Mouse (Mus musculus) brown adipose tissue, adult 24 weeks (tissue): Measurements from ENCODE around the gene Angel2. TPM values are rescaled to one million over a fixed set of nuclear protein-coding genes. Genes with fewer than 3 reads are reported as not detected.
"Not testable (repeated sequence)": the region's sequence is repeated elsewhere in the genome, so short reads cannot be mapped to it uniquely, and the experiment has no call there.

ENCODE experiments used
- H3K27ac ChIP-seq: fragments of 200-500 bp; replicated peaks from 2 replicates; pipeline ENCODE4 v1.5.1; 2012; ENCODE audit warnings: low read depth, mild to moderate bottlenecking, low read length
- H3K4me1 ChIP-seq: fragments of 200-500 bp; 2 replicates; pipeline ENCODE4 v1.6.1; 2012; ENCODE audit warnings: low read length, mixed read lengths; ENCODE audit not compliant: control insufficient read depth, insufficient read depth, insufficient read length
- H3K4me3 ChIP-seq: fragments of 200-500 bp; 2 replicates; pipeline ENCODE4 v1.5.1; 2012; ENCODE audit warnings: low read depth, mild to moderate bottlenecking, low read length, moderate library complexity; ENCODE audit not compliant: insufficient read depth
- polyA plus RNA-seq: library from polyadenylated mRNA; stranded (reverse); fragments of >200 nt; gene quantifications from 2 replicates; pipeline ENCODE4 v1.2.4, GENCODE M21; 2012; ENCODE audit not compliant: missing spikeins, insufficient read depth, insufficient read length

Angel2 gene
- polyA plus RNA-seq, result 25.8 and 28.7 TPM in 2 replicates

- not testable (repeated sequence) for H3K4me1 ChIP-seq, H3K4me3 ChIP-seq, H3K27ac ChIP-seq
Measured at GRCm38 (mm10) chr1:190924812-190925211, at the start of gene Angel2. TSS of gene Angel2 (plus strand) at chr1:190925112.

- H3K27ac ChIP-seq, result no peak overlapping the region
Measured at GRCm38 (mm10) chr1:190875751-190876150, 49.2 kb upstream of the Angel2 start.

GRCm38 (mm10) chr1:190880638-190881037 lies 44.3 kb upstream of the Angel2 start:
- Histone ChIP-seq H3K4me1 (no peaks in the 10 kb centered on the region), H3K27ac (no peak overlapping the region), H3K4me3 (no peak overlapping the region)

More at GRCm38 (mm10) chr1:190875751-190876150, 49.2 kb upstream of the Angel2 start:
- no peaks in the 10 kb centered on the region for H3K4me1 ChIP-seq
- no peak overlapping the region for H3K4me3 ChIP-seq

GRCm38 (mm10) chr1:190881422-190881821 lies 43.5 kb upstream of the Angel2 start:
- Histone ChIP-seq H3K4me3 (no peak overlapping the region), H3K27ac (no peak overlapping the region), H3K4me1 (no peaks in the 10 kb centered on the region)

- no peaks in the 10 kb centered on the region for H3K4me1 ChIP-seq
- no peak overlapping the region for H3K27ac ChIP-seq
- no peak overlapping the region for H3K4me3 ChIP-seq
Measured at GRCm38 (mm10) chr1:190886014-190886413, 38.9 kb upstream of the Angel2 start.

- H3K4me3 ChIP-seq, result no peak overlapping the region
- H3K4me1 ChIP-seq, result no peaks in the 10 kb centered on the region
- H3K27ac ChIP-seq, result no peak overlapping the region
Measured at GRCm38 (mm10) chr1:190888031-190888430, 36.9 kb upstream of the Angel2 start.

GRCm38 (mm10) chr1:190888646-190889045 lies 36.3 kb upstream of the Angel2 start:
- no peak overlapping the region for H3K27ac ChIP-seq
- H3K4me1 ChIP-seq, result no peaks in the 10 kb centered on the region
- H3K4me3 ChIP-seq, result no peak overlapping the region

GRCm38 (mm10) chr1:190893559-190894167 lies 31.2 kb upstream of the Angel2 start:
- no peak overlapping the region for H3K27ac ChIP-seq
- no peak overlapping the region for H3K4me3 ChIP-seq
- H3K4me1 ChIP-seq, result no peaks in the 10 kb centered on the region

- no peak overlapping the region for H3K4me3 ChIP-seq
- no peak overlapping the region for H3K27ac ChIP-seq
- H3K4me1 ChIP-seq, result no peaks in the 10 kb centered on the region
Measured at GRCm38 (mm10) chr1:190898186-190898585, 26.7 kb upstream of the Angel2 start.

GRCm38 (mm10) chr1:190898899-190899575 lies 25.9 kb upstream of the Angel2 start:
- no peak overlapping the region for H3K4me3 ChIP-seq
- no peaks in the 10 kb centered on the region for H3K4me1 ChIP-seq
- H3K27ac ChIP-seq, result no peak overlapping the region

- Histone ChIP-seq H3K4me1 (no peaks in the 10 kb centered on the region), H3K4me3 (no peak overlapping the region), H3K27ac (no peak overlapping the region)
Measured at GRCm38 (mm10) chr1:190901082-190901481, 23.8 kb upstream of the Angel2 start.

- H3K4me1 ChIP-seq, result no peaks in the 10 kb centered on the region
- H3K27ac ChIP-seq, result no peak overlapping the region
- no peak overlapping the region for H3K4me3 ChIP-seq
Measured at GRCm38 (mm10) chr1:190904136-190904535, 20.8 kb upstream of the Angel2 start.

GRCm38 (mm10) chr1:190904714-190905113 lies 20.2 kb upstream of the Angel2 start:
- Histone ChIP-seq H3K27ac (no peak overlapping the region), H3K4me3 (no peak overlapping the region), H3K4me1 (no peaks in the 10 kb centered on the region)

- no peak overlapping the region for H3K27ac ChIP-seq
- no peaks in the 10 kb centered on the region for H3K4me1 ChIP-seq
- H3K4me3 ChIP-seq, result peak overlapping the region; percentile 85
Measured at GRCm38 (mm10) chr1:190910836-190911235, 14.1 kb upstream of the Angel2 start.

- Histone ChIP-seq H3K4me3 (peak within 1 kb of the TSS; percentile 85), H3K4me1 (no peaks in the 10 kb centered on the region), H3K27ac (peak within 1 kb of the TSS; percentile 7; the same call in 1 of the 2 replicates)
Measured at GRCm38 (mm10) chr1:190911415-190912123, 13.3 kb upstream of the Angel2 start, which contains the start of gene Rps6kc1. TSS of gene Rps6kc1 (minus strand) at chr1:190911770.
